ENCODE assay signal across 9 mouse cellular contexts in the genomic region with DNA sequence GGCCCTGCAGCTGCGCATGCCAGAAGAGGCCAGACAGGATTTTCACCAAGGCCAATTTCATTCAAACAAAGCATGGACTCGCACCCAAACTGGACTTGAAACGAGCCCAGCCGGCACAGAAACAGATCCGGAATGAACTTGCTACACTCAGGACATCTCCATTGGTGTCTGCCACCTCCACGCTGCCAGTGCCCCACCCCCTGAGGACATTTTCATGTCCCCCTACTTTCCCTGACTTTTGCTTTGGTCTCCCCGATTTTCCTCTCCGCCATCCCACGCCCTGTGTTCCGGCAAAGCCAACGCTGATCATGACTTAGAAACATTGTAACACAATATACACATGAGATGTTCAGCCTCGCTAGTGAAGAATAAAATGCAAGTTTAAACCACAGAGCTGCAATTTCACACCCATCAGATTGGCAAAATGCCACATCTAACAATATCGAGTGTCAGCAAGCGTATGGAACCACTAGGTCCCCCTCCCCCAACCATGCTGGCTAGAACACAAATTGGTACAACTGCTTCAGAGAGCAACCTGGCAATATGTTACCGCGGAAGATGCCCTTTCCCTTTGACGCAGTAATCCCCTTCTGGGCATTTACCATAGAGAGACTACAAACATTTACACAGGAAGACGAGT. TPM values are rescaled to one million over a fixed set of nuclear protein-coding genes. Genes with fewer than 3 reads are reported as not detected.
A peak's percentile ranks its signal among the peaks of the same experiment; 100 is the strongest.
DNase-seq lines count a peak whose midpoint lies in the region; ATAC-seq and TF ChIP-seq lines count a peak whose summit lies in the region.
"Had no signal": no experiment of that assay in that cellular context is flagged by ENCODE, and none has a peak within 500 bp of the region (broad histone marks: within the 10 kb centered on the region; RNA-seq: fewer than 3 reads in every experiment).

No protein-coding gene starts in this region.

- no peaks in the 10 kb centered on the region for H3K36me3 ChIP-seq in hindbrain, embryonic 15.5 days
- H3K36me3 ChIP-seq in hindbrain, embryonic 10.5 days, result no peaks in the 10 kb centered on the region
- H3K36me3 ChIP-seq in liver, embryonic 16.5 days (ENCODE audit: control insufficient read depth, insufficient read depth), result no peaks in the 10 kb centered on the region

- TF ChIP-seq POLR2A in cerebellum, adult 2 months (IDR thresholded peaks at IDR 0.05; ENCODE audit: borderline replicate concordance, insufficient read depth, low read length), result no peak

- H3K27me3 ChIP-seq in hindbrain, embryonic 15.5 days, result no peaks in the 10 kb centered on the region
- H3K27me3 ChIP-seq in hindbrain, embryonic 10.5 days (ENCODE audit: insufficient read depth, poor library complexity, severe bottlenecking), result no peaks in the 10 kb centered on the region
- H3K27me3 ChIP-seq in cerebellum, adult 2 months (ENCODE audit: control insufficient read depth, insufficient read depth, low read length), result no peaks in the 10 kb centered on the region
- H3K27me3 ChIP-seq in liver, embryonic 16.5 days (ENCODE audit: control insufficient read depth, insufficient read depth, low read depth, low read length), result no peaks in the 10 kb centered on the region

- TF ChIP-seq CTCF in cerebellum, adult 2 months (IDR thresholded peaks at IDR 0.05; ENCODE audit: borderline replicate concordance, insufficient read depth, low read depth, low read length), result no peak

- no peak for ATAC-seq in hindbrain, embryonic 15.5 days (ENCODE audit: low FRiP score, low read depth)
- no peak for ATAC-seq in liver, embryonic 16.5 days (ENCODE audit: low read depth)

- peak overlapping the region; percentile 33 for H3K4me2 ChIP-seq in hindbrain, embryonic 15.5 days
- 0 out of 2 replicates have a peak overlapping the region, but pooled peaks have one; percentile 4 for H3K4me2 ChIP-seq in liver, embryonic 16.5 days (ENCODE audit: low read depth, low read length)

- H3K9me3 ChIP-seq in hindbrain, embryonic 15.5 days, result no peaks in the 10 kb centered on the region
- H3K9me3 ChIP-seq in hindbrain, embryonic 10.5 days, result no peaks in the 10 kb centered on the region
- H3K9me3 ChIP-seq in liver, embryonic 16.5 days (replicated peaks; ENCODE audit: control insufficient read depth, low read length), result no peaks in the 10 kb centered on the region

- DNase-seq in hindbrain, embryonic 10.5 days (ENCODE audit: low spot score), result no peak
- peak; percentile 43 for DNase-seq in ES-CJ7 (ENCODE audit: low read depth, low spot score)
- DNase-seq in cerebellum, adult 2 months, result peak; percentile 56 to 70
- DNase-seq in adrenal gland, postnatal 36 days, result no peak
- no peak for DNase-seq in spleen, postnatal 14 days (ENCODE audit: low spot score in 2 of 2)
- DNase-seq in kidney, adult 9 months, result no peak
- DNase-seq: kidney, postnatal 25 days had no signal

- H3K4me3 ChIP-seq in hindbrain, embryonic 15.5 days, result no peak overlapping the region
- no peak overlapping the region for H3K4me3 ChIP-seq in hindbrain, embryonic 10.5 days
- H3K4me3 ChIP-seq in cerebellum, adult 2 months (replicated peaks; ENCODE audit: insufficient read depth, low read depth, low read length), result peak overlapping the region; percentile 8
- no peak overlapping the region for H3K4me3 ChIP-seq in liver, embryonic 16.5 days (ENCODE audit: low read depth, low read length)

- no peak overlapping the region for H3K9ac ChIP-seq in hindbrain, embryonic 15.5 days
- H3K9ac ChIP-seq in liver, embryonic 16.5 days (ENCODE audit: low read depth, low read length), result no peak overlapping the region; the same call in 1 of the 2 replicates

- peak overlapping the region; percentile 32; the same call in 1 of the 2 replicates for H3K27ac ChIP-seq in hindbrain, embryonic 15.5 days (replicated peaks)
- no peak overlapping the region for H3K27ac ChIP-seq in hindbrain, embryonic 10.5 days
- 0 out of 2 replicates have a peak overlapping the region, but pooled peaks have one; percentile 2 for H3K27ac ChIP-seq in cerebellum, adult 2 months (ENCODE audit: insufficient read depth, low read length)
- H3K27ac ChIP-seq in liver, embryonic 16.5 days (ENCODE audit: low read length), result no peak overlapping the region

- WGBS in hindbrain, embryonic 15.5 days, result 64% methylated on average over 18 of the region's 18 CpGs
- WGBS in hindbrain, embryonic 10.5 days, result 90% methylated on average over 18 of the region's 18 CpGs
- WGBS in cerebellum, adult 2 months, result 12% methylated on average over 18 of the region's 18 CpGs
- WGBS in liver, embryonic 16.5 days (ENCODE audit: insufficient replicate concordance), result 78% methylated on average over 18 of the region's 18 CpGs

- peaks cover 37% of the 10 kb centered on the region for H3K4me1 ChIP-seq in hindbrain, embryonic 15.5 days (replicated peaks)
- peaks cover 26% of the 10 kb centered on the region for H3K4me1 ChIP-seq in hindbrain, embryonic 10.5 days (replicated peaks)
- peaks cover 37% of the 10 kb centered on the region for H3K4me1 ChIP-seq in cerebellum, adult 2 months (ENCODE audit: control insufficient read depth, insufficient read depth, low read length)
- H3K4me1 ChIP-seq in liver, embryonic 16.5 days (ENCODE audit: control insufficient read depth, low read depth, low read length), result peaks cover 35% of the 10 kb centered on the region

RNA-seq across cellular contexts. Expression of a gene that starts 6.7 kb away (rescaled TPM):
- polyA plus RNA-seq in hindbrain, embryonic 15.5 days (2015; fragmentation: Nextera tagmentation; extraction: Ambion mirVana), result 32.1 and 38.5 TPM in 2 replicates
- polyA plus RNA-seq in hindbrain, embryonic 10.5 days (2016; fragmentation: Nextera tagmentation; extraction: Ambion mirVana), result 27.6 and 31.2 TPM in 2 replicates
- 61.4 and 66.2 TPM in 2 replicates for polyA plus RNA-seq in cerebellum, adult 2 months (2012; rRNA removed)
- 18.9 and 20.0 TPM in 2 replicates for polyA plus RNA-seq in liver, embryonic 16.5 days (2015; fragmentation: Nextera tagmentation; extraction: Ambion mirVana)
- total RNA-seq in adrenal gland, postnatal 36 days (2021), result 10 to 100 TPM; 31.6 to 39.7 TPM

Comparison
In these comparisons a context has a peak if more than half of its experiments do, and no peak if none do; other contexts are left out.
1. H3K27ac ChIP-seq: peak in hindbrain, embryonic 15.5 days (single experiment) and cerebellum, adult 2 months (single experiment); none in hindbrain, embryonic 10.5 days (single experiment) and liver, embryonic 16.5 days (single experiment).
2. DNase-seq: peak in ES-CJ7 (single experiment) and cerebellum, adult 2 months (2 of 2); none in hindbrain, embryonic 10.5 days (single experiment), adrenal gland, postnatal 36 days (0 of 2), spleen, postnatal 14 days (0 of 2) and kidney, adult 9 months (single experiment).